Mouse (Mus musculus): ENCODE results near the gene Gm20422. TPM values are rescaled to one million over a fixed set of nuclear protein-coding genes. Genes with fewer than 3 reads are reported as not detected.

The Gm20422 gene
- total RNA-seq, 1 experiment from 2014 or later: not detected

DNA sequence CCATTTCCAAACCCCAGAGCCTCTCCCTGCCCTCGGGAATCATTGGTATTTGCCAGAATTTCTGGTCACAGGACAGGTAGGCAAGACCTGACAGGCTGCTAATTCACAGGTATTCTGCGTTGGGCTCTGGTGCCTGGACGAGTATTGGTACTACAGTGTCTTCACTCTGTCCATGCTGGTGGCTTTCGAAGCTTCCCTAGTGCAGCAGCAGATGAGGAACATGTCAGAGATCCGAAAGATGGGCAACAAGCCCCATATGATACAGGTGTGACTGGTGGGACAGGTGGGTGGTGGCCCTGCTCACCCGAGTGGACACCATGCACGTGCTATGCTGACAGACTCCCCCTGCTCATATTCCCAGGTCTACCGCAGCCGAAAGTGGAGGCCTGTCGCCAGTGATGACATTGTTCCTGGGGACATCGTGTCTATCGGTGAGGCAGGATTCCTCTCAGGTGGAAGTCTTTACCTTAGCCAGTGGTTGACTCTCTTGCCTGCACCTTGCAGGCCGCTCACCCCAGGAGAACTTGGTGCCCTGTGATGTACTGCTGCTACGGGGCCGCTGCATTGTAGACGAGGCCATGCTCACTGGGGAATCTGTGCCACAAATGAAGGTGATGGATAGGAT lies 22.1 kb upstream of the Gm20422 start:
- no peak for ATAC-seq (replicated peaks; ENCODE audit: insufficient number of reproducible peaks, low FRiP score, low TSS enrichment, poor library complexity, severe bottlenecking)

- ATAC-seq (replicated peaks; ENCODE audit: insufficient number of reproducible peaks, low FRiP score, low TSS enrichment, poor library complexity, severe bottlenecking): no peak
Observed at GRCm38 (mm10) chr8:69794901-69795300, 20.2 kb upstream of the Gm20422 start.

- ATAC-seq (replicated peaks; ENCODE audit: insufficient number of reproducible peaks, low FRiP score, low TSS enrichment, poor library complexity, severe bottlenecking): no peak
Observed at GRCm38 (mm10) chr8:69794096-69794495, 19.4 kb upstream of the Gm20422 start.

DNA sequence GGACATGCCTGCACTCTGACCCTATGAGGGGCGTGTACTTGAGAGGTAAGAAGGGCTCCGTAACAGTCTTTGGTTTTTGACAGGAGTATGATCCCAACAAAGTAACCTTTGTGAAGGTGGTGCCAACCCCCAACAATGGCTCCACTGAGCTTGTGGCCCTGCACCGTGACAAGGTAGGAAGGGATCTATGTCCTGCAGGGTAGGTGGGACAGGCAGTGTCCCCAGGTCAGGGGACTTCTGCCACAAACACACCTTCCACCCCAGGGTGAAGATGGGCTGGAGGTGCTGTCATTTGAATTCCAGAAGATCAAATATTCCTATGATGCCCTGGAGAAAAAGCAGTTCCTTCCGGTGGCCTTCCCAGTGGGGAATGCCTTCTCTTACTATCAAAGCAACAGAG lies 19.0 kb upstream of the Gm20422 start:
- no peak for ATAC-seq (replicated peaks; ENCODE audit: insufficient number of reproducible peaks, low FRiP score, low TSS enrichment, poor library complexity, severe bottlenecking)

DNA sequence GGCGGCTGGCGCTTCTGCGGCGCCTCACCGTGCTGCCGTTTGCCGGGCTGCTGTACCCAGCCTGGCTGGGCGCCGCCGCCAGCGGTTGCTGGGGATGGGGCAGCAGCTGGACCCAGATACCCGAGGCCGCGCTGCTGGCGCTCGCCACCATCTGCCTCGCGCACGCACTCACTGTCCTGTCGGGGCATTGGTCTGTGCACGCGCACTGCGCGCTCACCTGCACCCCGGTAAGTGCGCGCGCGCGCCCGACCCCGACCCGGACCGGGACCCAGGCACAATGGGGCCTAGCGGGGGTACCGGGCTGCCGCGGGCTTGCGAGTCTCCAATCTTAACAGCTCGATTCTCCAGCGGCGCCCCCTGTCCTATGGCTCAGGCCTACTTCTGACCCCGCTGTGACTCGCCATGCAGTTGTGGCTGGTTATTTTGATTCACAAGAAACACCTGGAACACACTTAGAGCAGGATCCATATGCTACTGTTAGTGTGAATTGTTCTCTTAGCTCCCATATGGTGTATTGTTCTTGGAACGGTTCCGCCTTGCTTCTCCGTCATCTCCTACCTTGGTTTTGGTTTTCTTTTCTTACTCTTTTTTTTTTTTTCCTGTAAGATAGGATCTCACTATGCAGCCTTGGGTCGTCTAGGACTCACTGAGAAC lies 16.9 kb upstream of the Gm20422 start:
- ATAC-seq (replicated peaks; ENCODE audit: insufficient number of reproducible peaks, low FRiP score, low TSS enrichment, poor library complexity, severe bottlenecking): no peak

DNA sequence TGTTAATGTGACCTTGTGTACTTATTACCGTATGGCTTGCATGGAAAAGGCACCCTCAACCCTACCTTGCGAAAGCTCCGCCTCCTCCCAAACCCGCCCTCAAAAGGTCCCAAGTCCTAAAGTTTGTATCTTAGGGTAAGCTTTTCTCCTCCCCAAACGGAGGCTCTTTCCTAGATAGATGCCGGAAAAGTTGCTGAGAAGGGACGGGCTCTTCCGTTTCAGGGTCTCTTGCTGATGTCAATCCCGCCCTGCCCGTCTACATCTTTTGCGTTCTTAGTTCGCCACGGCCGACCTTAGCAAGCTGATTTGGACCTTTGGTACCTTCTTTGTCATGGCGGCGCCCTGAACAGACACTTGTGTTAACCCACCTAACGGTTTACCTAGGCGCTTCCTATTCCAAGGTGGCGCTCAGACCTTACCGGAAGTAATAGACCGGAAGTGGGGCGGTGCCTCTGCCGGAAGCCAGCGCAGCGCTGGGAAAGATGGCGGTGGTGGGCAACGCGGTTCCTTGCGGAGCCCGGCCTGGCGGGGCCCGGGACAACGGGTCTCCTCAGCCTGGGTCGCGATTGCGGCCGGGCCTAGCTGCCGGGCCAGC lies 16.2 kb upstream of the Gm20422 start, which contains the start of the genes Atp13a1 and Zfp866:
Gene Atp13a1 (plus strand): TSS at position 391 of the 595 bp plus-strand sequence.
Gene Zfp866 (minus strand): TSS at position 406 of the 595 bp plus-strand sequence.
- ATAC-seq (replicated peaks; ENCODE audit: insufficient number of reproducible peaks, low FRiP score, low TSS enrichment, poor library complexity, severe bottlenecking): peak; percentile 93

DNA sequence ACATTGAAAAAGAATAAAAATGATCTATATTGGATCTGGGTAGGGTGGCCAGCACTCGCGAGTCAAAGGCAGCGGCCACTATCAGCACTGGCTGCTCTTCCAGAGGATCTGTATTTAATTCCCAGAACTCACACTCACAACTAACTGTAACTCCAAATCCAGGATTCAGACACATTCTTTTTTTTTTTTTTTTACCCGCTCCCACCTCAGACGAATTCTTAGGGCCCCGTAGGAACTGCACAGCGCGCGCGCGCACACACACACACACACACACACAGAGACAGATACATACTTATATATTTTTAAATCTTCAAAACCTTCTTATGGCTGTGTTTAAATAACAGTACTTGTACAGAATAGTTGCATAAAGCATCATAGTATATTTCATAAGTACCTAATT lies 15.7 kb upstream of the Gm20422 start:
- no peak for ATAC-seq (replicated peaks; ENCODE audit: insufficient number of reproducible peaks, low FRiP score, low TSS enrichment, poor library complexity, severe bottlenecking)

DNA sequence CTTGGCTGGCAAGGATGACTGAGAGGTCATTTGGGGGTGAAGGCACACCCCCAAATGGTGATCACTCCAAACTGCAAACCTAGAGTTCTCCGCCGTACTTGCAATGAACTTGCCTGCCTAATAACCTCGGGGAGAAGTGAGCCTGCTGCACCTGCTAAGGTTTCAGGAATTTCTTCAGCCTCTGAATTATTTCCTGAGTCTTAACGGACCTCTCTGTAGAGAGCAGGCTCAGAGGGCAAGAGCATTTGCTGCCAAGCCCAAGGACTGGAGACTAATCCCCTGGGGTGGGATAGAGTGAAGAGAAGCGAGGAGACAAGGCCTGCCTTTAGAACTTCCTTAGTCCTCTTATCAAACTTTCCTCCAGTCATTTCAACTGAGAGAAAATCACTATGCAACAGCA lies 15.0 kb upstream of the Gm20422 start:
- no peak for ATAC-seq (replicated peaks; ENCODE audit: insufficient number of reproducible peaks, low FRiP score, low TSS enrichment, poor library complexity, severe bottlenecking)

GRCm38 (mm10) chr8:69789105-69789504 lies 14.4 kb upstream of the Gm20422 start:
- no peak for ATAC-seq (replicated peaks; ENCODE audit: insufficient number of reproducible peaks, low FRiP score, low TSS enrichment, poor library complexity, severe bottlenecking)

GRCm38 (mm10) chr8:69777111-69777510 lies 2.4 kb upstream of the Gm20422 start:
- ATAC-seq (replicated peaks; ENCODE audit: insufficient number of reproducible peaks, low FRiP score, low TSS enrichment, poor library complexity, severe bottlenecking): no peak

DNA sequence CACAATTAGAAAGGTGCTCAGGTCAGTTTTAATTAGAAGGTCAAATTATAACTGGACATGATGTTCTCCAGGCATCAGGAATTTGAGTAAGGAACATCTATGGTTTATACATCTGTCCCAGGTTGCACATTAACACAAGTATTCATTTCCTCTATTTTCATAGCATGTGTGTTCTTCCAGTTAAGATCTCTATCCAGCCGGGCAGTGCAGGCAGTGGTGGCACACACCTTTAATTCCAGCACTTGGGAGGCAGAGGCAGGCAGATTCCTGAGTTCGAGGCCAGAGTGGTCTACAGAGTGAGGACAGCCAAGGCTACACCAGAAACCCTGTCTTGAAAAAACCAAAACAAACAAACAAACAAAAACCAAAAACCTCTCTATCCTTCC lies 456 bp upstream of the Gm20422 start:
- ATAC-seq (replicated peaks; ENCODE audit: insufficient number of reproducible peaks, low FRiP score, low TSS enrichment, poor library complexity, severe bottlenecking): no peak

GRCm38 (mm10) chr8:69772106-69772505 lies 2.6 kb downstream of the Gm20422 start:
- ATAC-seq (replicated peaks; ENCODE audit: insufficient number of reproducible peaks, low FRiP score, low TSS enrichment, poor library complexity, severe bottlenecking): no peak

DNA sequence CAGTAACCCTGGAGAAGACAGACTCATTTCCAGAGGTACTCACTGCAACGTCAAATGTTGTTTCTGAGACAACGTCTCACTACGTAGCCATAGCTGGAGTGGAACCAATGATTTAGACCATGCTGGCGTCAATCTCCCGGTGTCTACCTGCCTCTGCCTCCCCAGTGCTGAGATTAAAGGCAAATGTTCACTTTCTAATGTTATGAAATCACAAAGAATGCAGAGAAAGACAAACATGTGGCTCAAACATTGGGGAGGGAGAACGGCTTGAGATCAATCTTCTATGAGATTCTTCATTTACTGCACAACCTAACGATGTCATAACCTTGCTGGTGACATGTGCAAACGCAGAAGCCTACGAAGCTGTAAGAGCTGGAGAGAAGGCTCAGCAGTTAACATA lies 3.5 kb downstream of the Gm20422 start:
- ATAC-seq (replicated peaks; ENCODE audit: insufficient number of reproducible peaks, low FRiP score, low TSS enrichment, poor library complexity, severe bottlenecking): no peak

DNA sequence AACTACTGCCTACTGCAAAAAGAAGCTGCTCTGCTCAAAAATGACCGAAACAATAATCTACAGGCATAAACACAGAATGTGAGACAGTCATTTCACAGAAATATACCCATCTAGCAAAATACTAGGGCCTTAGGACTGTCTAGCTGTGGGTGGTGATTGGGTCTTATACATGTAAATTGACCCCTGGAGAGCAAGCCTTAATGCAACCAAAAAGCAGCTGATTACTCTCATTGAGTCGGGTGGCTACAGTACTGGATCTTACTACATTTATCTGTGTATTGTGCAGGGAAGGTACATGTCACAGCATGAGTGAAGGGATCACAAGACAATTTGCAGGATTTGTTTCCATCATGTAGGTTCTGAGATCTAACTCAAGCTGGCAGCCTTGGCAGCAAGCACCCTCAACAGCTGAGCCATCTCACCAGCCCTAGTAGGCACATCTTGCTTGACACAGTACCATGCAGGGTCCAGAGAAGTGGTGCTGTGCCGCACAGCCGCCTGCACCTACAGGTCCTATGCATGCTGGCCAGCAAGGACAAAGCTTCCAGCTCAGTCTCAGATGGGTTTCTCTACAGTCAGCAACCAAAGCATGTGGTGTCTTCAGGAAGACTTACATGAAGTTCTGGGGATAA lies 12.8 kb downstream of the Gm20422 start:
- ATAC-seq (replicated peaks; ENCODE audit: insufficient number of reproducible peaks, low FRiP score, low TSS enrichment, poor library complexity, severe bottlenecking): no peak

- no peak for ATAC-seq (replicated peaks; ENCODE audit: insufficient number of reproducible peaks, low FRiP score, low TSS enrichment, poor library complexity, severe bottlenecking)
Observed at GRCm38 (mm10) chr8:69758316-69758715, 16.4 kb downstream of the Gm20422 start.

DNA sequence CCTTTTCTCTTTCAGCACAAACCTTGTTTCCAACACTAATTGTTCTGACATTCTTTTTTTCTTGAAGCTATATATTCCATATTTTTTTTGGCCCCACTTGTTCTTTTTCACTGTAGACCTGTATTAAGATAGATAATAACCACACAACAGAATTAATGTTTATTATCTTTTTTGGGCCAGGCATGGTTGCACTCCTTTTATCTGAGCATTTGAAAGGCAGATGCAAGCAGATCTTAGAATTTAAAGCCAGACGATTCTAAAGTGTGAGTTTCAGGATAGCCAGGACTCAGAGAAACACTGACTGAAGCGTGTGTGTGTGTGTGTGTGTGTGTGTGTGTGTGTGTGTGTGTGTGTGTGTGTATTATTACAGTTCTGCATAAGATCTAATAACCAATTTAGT lies 22.2 kb downstream of the Gm20422 start:
- no peak for ATAC-seq (replicated peaks; ENCODE audit: insufficient number of reproducible peaks, low FRiP score, low TSS enrichment, poor library complexity, severe bottlenecking)

DNA sequence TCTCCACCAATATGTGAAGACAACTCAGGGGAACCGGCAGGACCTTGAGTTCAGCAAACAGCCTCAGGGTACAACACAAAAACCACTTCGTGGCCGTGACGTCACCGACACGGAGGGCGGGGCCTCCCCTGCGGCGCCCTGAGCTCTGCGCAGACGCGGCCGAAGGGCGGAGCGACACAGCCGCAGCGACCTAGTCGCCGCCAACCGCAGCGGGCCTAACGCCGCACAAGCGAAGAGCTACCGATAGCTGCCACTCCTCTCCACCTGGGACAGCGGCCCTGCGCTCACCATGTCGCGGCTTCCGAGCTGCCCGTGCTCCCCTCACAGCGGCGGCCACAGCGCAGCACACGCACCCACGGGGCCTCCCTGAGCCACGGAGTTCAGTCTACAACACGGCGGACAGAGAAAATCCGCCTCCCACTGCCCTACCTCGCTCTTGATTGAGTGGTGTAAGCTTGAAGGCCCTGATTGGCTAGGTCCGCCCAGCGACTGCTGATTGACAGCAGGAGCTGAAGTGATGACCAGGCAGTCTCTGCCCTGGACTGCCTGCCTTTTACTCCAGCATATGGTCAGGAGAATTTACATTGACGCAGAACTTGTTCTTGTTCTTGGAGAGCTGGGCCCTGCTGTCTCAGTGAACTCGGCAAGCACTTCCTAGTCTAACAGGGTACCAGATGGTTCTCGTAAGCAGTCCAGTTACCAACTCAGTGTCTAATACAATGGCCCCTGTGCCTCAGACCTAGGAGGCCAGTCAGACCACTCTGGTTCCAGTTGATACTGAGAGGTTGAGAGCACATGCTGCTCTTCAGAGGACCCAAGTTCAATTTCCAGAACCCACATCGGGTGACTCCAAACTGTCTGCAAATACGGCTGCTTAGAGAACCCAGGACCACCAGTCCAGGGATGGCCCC lies 24.9 kb downstream of the Gm20422 start, which contains the start of gene Zfp963:
Gene Zfp963 (minus strand): TSS at position 427 of the 911 bp plus-strand sequence.
- peak; percentile 97 for ATAC-seq (replicated peaks; ENCODE audit: insufficient number of reproducible peaks, low FRiP score, low TSS enrichment, poor library complexity, severe bottlenecking)

DNA sequence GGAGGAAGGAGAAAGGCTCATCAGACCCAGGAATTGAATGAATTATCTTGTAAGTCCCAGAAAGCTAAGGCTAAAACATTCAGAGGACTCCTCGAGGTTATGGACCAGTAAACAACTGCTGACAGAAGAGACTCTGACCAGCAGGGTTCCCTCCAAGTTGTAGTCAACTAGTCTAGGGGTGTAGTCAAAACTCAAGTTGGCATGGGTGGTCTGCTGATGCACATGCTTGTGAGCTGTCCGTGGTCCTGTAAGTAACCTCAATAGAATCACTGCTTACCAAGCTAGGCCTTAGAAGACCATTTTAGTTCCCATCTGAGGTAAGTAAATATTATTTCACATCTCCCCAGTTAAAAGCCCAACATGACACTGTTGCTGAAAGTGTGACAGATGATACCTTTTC lies 33.5 kb downstream of the Gm20422 start:
- ATAC-seq (replicated peaks; ENCODE audit: insufficient number of reproducible peaks, low FRiP score, low TSS enrichment, poor library complexity, severe bottlenecking): no peak

GRCm38 (mm10) chr8:69740763-69741162 lies 33.9 kb downstream of the Gm20422 start:
- ATAC-seq (replicated peaks; ENCODE audit: insufficient number of reproducible peaks, low FRiP score, low TSS enrichment, poor library complexity, severe bottlenecking): no peak
